Mouse (Mus musculus): ENCODE results near the gene Tmem255b.

Gene Tmem255b

GRCm38 (mm10) chr8:13434889-13435288, at the start of gene Tmem255b:
Tmem255b (plus strand) TSS chr8:13435189.
- no peak for DNase-seq

- DNase-seq, result no peak
These were observed 48.6 kb upstream of the Tmem255b start for GRCm38 (mm10) chr8:13386366-13386765.

GRCm38 (mm10) chr8:13387728-13388127, 47.3 kb upstream of the Tmem255b start:
- DNase-seq, result no peak

- DNase-seq, result no peak
These were observed 46.2 kb upstream of the Tmem255b start for GRCm38 (mm10) chr8:13388744-13389143.

GRCm38 (mm10) chr8:13393869-13394268, 41.1 kb upstream of the Tmem255b start:
- no peak for DNase-seq

- DNase-seq, result no peak
These were observed 38.3 kb upstream of the Tmem255b start, which contains the start of gene Atp4b for GRCm38 (mm10) chr8:13396725-13397124. Atp4b (minus strand) TSS chr8:13396825.

- no peak for DNase-seq
These were observed 31.5 kb upstream of the Tmem255b start for GRCm38 (mm10) chr8:13403517-13403916.

- DNase-seq, result no peak
These were observed 30.3 kb upstream of the Tmem255b start, which contains the start of gene Grk1 for GRCm38 (mm10) chr8:13404666-13405131. Grk1 (plus strand) TSS chr8:13405081.

GRCm38 (mm10) chr8:13406011-13406410, 29.0 kb upstream of the Tmem255b start:
- no peak for DNase-seq

- peak; percentile 48 to 72 for DNase-seq
These were observed 23.4 kb upstream of the Tmem255b start for GRCm38 (mm10) chr8:13411597-13411996.

GRCm38 (mm10) chr8:13412891-13413558, 22.0 kb upstream of the Tmem255b start:
- DNase-seq, result peak; percentile 45 to 63

GRCm38 (mm10) chr8:13413823-13414390, 21.1 kb upstream of the Tmem255b start:
- DNase-seq, result peak in 1 of 2 experiments; percentile 10

- DNase-seq, result no peak
These were observed 19.1 kb upstream of the Tmem255b start for GRCm38 (mm10) chr8:13415879-13416278.

- DNase-seq, result no peak
These were observed 15.8 kb upstream of the Tmem255b start for GRCm38 (mm10) chr8:13419111-13419639.

GRCm38 (mm10) chr8:13420970-13421369, 14.0 kb upstream of the Tmem255b start:
- DNase-seq, result peak in 1 of 2 experiments; percentile 7

- peak; percentile 30 to 39 for DNase-seq
These were observed 7.6 kb upstream of the Tmem255b start for GRCm38 (mm10) chr8:13427351-13427750.

GRCm38 (mm10) chr8:13428156-13428555, 6.8 kb upstream of the Tmem255b start:
- no peak for DNase-seq

GRCm38 (mm10) chr8:13430412-13430811, 4.6 kb upstream of the Tmem255b start:
- no peak for DNase-seq

GRCm38 (mm10) chr8:13430866-13431265, 4.1 kb upstream of the Tmem255b start:
- no peak for DNase-seq

GRCm38 (mm10) chr8:13433130-13433529, 1.9 kb upstream of the Tmem255b start:
- no peak for DNase-seq

GRCm38 (mm10) chr8:13436052-13436451, 1.1 kb downstream of the Tmem255b start:
- DNase-seq, result no peak

GRCm38 (mm10) chr8:13437531-13437930, 2.5 kb downstream of the Tmem255b start:
- DNase-seq, result no peak

GRCm38 (mm10) chr8:13442152-13442551, 7.2 kb downstream of the Tmem255b start:
- DNase-seq, result no peak

- DNase-seq, result no peak
These were observed 11.5 kb downstream of the Tmem255b start for GRCm38 (mm10) chr8:13446456-13446855.

Data from lung, postnatal 4 days (tissue).